Mouse (Mus musculus): ENCODE results near the gene Rad9b.

DNA sequence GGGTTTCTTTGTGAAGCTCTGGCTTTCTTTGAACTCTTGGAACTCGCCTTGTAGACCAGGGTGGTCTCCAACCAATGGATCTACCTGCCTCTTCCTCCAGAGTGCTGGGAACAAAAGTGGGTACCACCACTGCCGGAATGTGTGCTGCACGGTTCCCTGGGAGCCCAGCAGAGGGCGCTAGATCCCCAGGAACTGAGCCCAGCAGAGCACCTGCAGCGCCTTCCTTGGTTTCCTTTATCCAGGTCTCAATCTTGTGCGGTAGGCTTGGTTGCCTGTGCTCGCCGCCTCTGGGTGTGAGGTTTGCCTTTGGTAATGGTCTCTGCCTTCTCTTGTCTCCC, 47.2 kb upstream of the Rad9b start:
- TF ChIP-seq CTCF (IDR thresholded peaks at IDR 0.05; ENCODE audit: insufficient read depth, low read depth, low read length): peak; percentile 82
- TF ChIP-seq POLR2A (IDR thresholded peaks at IDR 0.05; ENCODE audit: insufficient read depth, low read depth, low read length): no peak
